Mouse (Mus musculus) bone marrow macrophage, adult 2 months (primary cell): ENCODE measurements around the gene Lama2. TPM values are rescaled to one million over a fixed set of nuclear protein-coding genes. Genes with fewer than 3 reads are reported as not detected.

Experiments used
- H3K27ac ChIP-seq: 2 replicates; pipeline ENCODE4 v1.5.1; 2012; ENCODE audit warnings: low read depth, low read length; ENCODE audit not compliant: insufficient read depth
- H3K4me1 ChIP-seq: 2 replicates; pipeline ENCODE4 v1.6.1; 2012; ENCODE audit warnings: low read length; ENCODE audit not compliant: control insufficient read depth, insufficient read depth
- H3K4me3 ChIP-seq: 2 replicates; pipeline ENCODE4 v1.5.1; 2012; ENCODE audit warnings: mild to moderate bottlenecking, low read length, moderate library complexity; ENCODE audit not compliant: insufficient read depth
- CTCF ChIP-seq: IDR thresholded peaks from 2 replicates; pipeline ENCODE4 v1.5.1; 2012; ENCODE audit warnings: low read depth, mild to moderate bottlenecking, low read length, moderate library complexity
- POLR2A ChIP-seq: IDR thresholded peaks from 2 replicates; pipeline ENCODE4 v1.6.1; 2012; ENCODE audit warnings: mild to moderate bottlenecking, low read depth, low read length, borderline replicate concordance
- polyA plus RNA-seq: library from polyadenylated mRNA; stranded (reverse); fragments of >200 nt; gene quantifications from 2 replicates; pipeline ENCODE4 v1.2.4, GENCODE M21; 2012; ENCODE audit not compliant: missing spikeins, insufficient read depth, insufficient read length

Lama2 gene
- polyA plus RNA-seq, 1 experiment: not detected

GRCm38 (mm10) chr10:27616641-27617415 lies 2.7 kb downstream of the Lama2 start:
- Histone ChIP-seq H3K4me1 (no peaks in the 10 kb centered on the region), H3K4me3 (no peak overlapping the region), H3K27ac (no peak overlapping the region)
- no peak for TF ChIP-seq POLR2A
- TF ChIP-seq CTCF: no peak

DNA sequence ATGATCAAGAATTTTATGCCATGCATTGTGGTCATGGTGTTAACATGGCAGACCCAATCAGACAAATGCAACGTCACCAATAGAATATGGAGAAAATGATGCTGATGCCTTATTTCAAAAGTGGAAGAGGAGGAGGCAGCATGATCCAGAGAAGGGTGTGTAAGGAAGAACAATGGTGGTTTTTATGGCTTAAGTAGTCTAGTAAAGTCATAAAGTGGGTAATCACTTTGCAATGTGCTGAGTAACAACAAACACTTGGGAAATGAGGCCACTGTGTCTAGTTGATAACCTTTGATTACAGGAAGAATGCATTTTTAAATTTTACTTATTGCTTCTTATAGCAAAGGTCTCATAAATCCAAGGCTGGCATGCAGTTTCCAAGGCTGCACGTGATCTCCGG lies 23.9 kb downstream of the Lama2 start:
- H3K27ac ChIP-seq: no peak overlapping the region

DNA sequence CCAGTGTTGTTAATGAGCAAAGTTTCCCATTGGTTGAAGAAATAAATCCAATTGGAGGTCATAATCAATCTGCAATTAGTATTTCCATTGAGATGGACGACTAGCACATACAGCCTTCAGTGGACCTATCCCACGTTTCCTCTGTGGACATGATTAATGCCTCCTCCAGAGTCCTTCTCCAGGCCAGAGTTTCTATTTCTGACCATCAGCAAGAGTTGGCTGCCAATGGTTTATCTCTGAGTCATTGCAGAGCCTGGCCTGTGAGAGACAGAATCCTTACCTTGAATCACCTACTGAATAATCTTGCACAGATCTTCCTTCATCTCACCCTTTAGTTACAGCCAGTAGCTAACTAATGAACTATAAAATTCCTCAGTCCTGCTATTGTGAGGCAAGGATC lies 86.3 kb downstream of the Lama2 start:
- Histone ChIP-seq H3K4me3 (no peak overlapping the region), H3K27ac (no peak overlapping the region), H3K4me1 (no peaks in the 10 kb centered on the region)
- TF ChIP-seq POLR2A (no peak), CTCF (no peak)

More for the DNA sequence above, 23.9 kb downstream of the Lama2 start:
- H3K4me3 ChIP-seq: no peak overlapping the region
- H3K4me1 ChIP-seq: no peaks in the 10 kb centered on the region
- TF ChIP-seq POLR2A (no peak), CTCF (no peak)

DNA sequence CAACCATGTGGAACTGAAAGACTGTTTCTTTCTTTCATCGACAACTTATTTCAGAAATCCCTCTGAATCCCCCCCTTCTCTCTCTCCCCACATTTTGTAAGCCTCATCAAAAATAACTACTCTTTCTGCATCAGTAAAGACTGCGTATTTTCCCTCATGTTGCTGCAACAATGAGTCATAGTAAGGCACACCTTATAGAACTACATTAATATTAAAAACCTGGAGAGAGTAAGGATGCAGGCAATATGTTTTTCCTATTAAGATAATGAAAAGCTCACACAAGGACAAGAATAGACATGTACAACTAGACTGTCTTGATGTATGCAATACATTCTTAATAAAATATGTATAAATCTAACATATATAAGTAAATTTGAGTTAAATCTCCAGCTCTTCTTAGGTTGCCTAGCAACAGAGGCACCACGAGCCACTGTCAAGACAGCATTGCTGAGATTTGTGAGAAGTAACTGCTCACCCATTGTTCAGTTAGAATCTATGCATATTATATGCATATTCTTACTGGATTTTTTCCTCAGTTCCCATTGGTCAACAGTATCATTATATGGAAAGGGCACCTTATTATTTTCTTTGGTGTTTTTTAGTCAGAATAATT lies 110.6 kb downstream of the Lama2 start:
- H3K4me1 ChIP-seq: no peaks in the 10 kb centered on the region
- H3K4me3 ChIP-seq: no peak overlapping the region
- no peak for TF ChIP-seq CTCF
- no peak for TF ChIP-seq POLR2A
- H3K27ac ChIP-seq: no peak overlapping the region

- Histone ChIP-seq H3K4me1 (no peaks in the 10 kb centered on the region), H3K4me3 (no peak overlapping the region), H3K27ac (no peak overlapping the region)
- no peak for TF ChIP-seq CTCF
- no peak for TF ChIP-seq POLR2A
These were observed 118.7 kb downstream of the Lama2 start for GRCm38 (mm10) chr10:27500863-27501262.

- no peak overlapping the region for H3K4me3 ChIP-seq
- TF ChIP-seq POLR2A: no peak
- TF ChIP-seq CTCF: no peak
- H3K27ac ChIP-seq: no peak overlapping the region
- no peaks in the 10 kb centered on the region for H3K4me1 ChIP-seq
These were observed 131.1 kb downstream of the Lama2 start for GRCm38 (mm10) chr10:27488452-27488851.

DNA sequence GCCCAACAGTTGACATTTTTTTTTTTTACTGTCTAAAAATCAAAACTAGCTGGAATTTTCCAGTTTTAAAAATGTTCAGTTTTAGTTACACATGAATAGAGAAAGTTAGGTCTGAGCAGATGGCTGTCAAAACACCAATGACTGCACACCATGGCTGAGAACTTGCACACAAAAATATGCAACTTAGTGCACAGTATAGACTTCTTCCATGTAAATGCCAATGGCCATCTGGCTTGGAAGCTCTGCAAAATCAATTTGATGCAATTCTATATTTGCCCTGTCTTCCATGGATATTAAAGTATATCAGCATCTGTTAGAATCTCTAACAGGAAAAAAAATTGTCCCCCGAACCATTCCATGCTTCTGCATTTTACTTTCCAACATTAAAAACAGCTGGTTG lies 135.5 kb downstream of the Lama2 start:
- Histone ChIP-seq H3K4me3 (no peak overlapping the region), H3K4me1 (no peaks in the 10 kb centered on the region), H3K27ac (no peak overlapping the region)
- TF ChIP-seq POLR2A (no peak), CTCF (no peak)

- H3K4me3 ChIP-seq: no peak overlapping the region
- TF ChIP-seq CTCF: no peak
- no peak for TF ChIP-seq POLR2A
- H3K4me1 ChIP-seq: no peaks in the 10 kb centered on the region
- no peak overlapping the region for H3K27ac ChIP-seq
These were observed 144.0 kb downstream of the Lama2 start for GRCm38 (mm10) chr10:27475540-27475939.

GRCm38 (mm10) chr10:27468274-27468673 lies 151.3 kb downstream of the Lama2 start:
- H3K4me1 ChIP-seq: no peaks in the 10 kb centered on the region
- no peak overlapping the region for H3K4me3 ChIP-seq
- TF ChIP-seq POLR2A (no peak), CTCF (no peak)
- no peak overlapping the region for H3K27ac ChIP-seq

DNA sequence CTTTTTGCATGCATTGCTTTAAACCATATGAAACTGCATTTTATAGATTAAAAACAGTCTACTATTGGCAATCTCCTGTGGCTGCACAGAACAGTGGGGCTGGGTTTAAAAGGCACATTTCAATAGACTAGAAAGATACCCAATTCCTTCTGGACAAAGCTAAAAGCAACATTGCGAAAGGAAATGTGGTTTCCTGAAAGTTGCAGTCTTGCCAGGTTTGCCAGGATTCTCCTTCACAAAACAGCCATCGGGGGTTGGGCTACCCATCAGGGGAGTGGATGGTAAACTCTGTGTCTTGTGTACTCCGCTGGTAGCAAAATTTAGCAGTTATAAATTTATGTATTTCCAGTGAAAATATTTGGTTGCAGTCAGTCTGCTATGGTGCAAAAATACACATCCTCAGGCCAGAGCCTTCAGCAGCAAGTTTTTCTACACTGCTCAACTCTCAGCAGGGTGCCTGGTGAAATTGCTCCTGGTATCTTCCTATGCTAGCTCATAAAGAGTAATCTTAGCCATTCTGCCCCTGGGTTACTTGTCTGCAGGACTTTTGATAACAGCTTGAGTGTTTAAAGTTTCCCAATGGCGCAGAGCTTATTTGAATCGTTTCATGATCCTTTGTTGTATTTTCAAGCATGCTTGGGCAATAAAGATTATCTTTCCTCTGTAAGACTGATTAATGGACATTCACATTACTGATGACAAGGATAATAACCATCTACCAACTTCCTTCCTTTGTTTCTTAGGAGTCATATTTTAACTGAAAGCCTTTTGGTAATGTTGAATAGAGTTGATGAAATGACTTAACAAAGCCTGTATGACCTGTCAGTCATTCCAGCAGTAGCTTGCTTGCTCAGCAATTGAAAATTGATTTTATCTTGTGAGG lies 205.7 kb downstream of the Lama2 start:
- H3K4me1 ChIP-seq: no peaks in the 10 kb centered on the region

More for the DNA sequence above, 205.7 kb downstream of the Lama2 start:
- Histone ChIP-seq H3K27ac (no peak overlapping the region), H3K4me3 (no peak overlapping the region)
- TF ChIP-seq POLR2A (no peak), CTCF (no peak)
